Mouse (Mus musculus) T-helper 2 cell (primary cell): ENCODE measurements around the gene Atp1b2.
"Not testable (repeated sequence)": the region's sequence is repeated elsewhere in the genome, so short reads cannot be mapped to it uniquely, and the experiment has no call there.

Experiments
- in situ Hi-C: fragments of 300-600 bp; cut with MboI, MseI; formaldehyde crosslinking; loops from one replicate; pipeline ENCODE4 v1.15.1; 2025; ENCODE audit warnings: high pct_unique_total_duplicates

Atp1b2 gene

GRCm38 (mm10) chr11:69605726-69606490 is at the start of gene Atp1b2:
TSS of gene Atp1b2 (minus strand) at chr11:69605942.
- in situ Hi-C loops, result no loop called here

- in situ Hi-C loops, result no loop called here
Measured at GRCm38 (mm10) chr11:69654760-69655159, 49.0 kb upstream of the Atp1b2 start.

- in situ Hi-C loops, result no loop called here
Measured at GRCm38 (mm10) chr11:69653399-69653798, 47.7 kb upstream of the Atp1b2 start.

GRCm38 (mm10) chr11:69645860-69646259 is 40.1 kb upstream of the Atp1b2 start:
- in situ Hi-C loops, result no loop called here

GRCm38 (mm10) chr11:69635471-69635870 is 29.7 kb upstream of the Atp1b2 start:
- in situ Hi-C loops, result no loop called here

- in situ Hi-C loops, result no loop called here
Measured at GRCm38 (mm10) chr11:69633128-69633866, 27.6 kb upstream of the Atp1b2 start.

- in situ Hi-C loops, result no loop called here
Measured at GRCm38 (mm10) chr11:69632284-69633089, 26.7 kb upstream of the Atp1b2 start, which contains the start of gene Fxr2. TSS of gene Fxr2 (plus strand) at chr11:69632990.

- in situ Hi-C loops, result no loop called here
Measured at GRCm38 (mm10) chr11:69629802-69630201, 24.1 kb upstream of the Atp1b2 start.

- in situ Hi-C loops, result no loop called here
Measured at GRCm38 (mm10) chr11:69628286-69628685, 22.5 kb upstream of the Atp1b2 start.

GRCm38 (mm10) chr11:69624339-69624738 is 18.6 kb upstream of the Atp1b2 start:
- in situ Hi-C loops, result not testable (repeated sequence)

GRCm38 (mm10) chr11:69623006-69623405 is 17.3 kb upstream of the Atp1b2 start:
- in situ Hi-C loops, result no loop called here

- in situ Hi-C loops, result no loop called here
Measured at GRCm38 (mm10) chr11:69622406-69622805, 16.7 kb upstream of the Atp1b2 start.

- in situ Hi-C loops, result no loop called here
Measured at GRCm38 (mm10) chr11:69621571-69622268, 16.0 kb upstream of the Atp1b2 start, which contains the start of gene Sat2. TSS of gene Sat2 (plus strand) at chr11:69622024.

- in situ Hi-C loops, result no loop called here
Measured at GRCm38 (mm10) chr11:69620394-69621081, 14.8 kb upstream of the Atp1b2 start.

GRCm38 (mm10) chr11:69617805-69618204 is 12.1 kb upstream of the Atp1b2 start, which contains the start of gene Shbg:
TSS of gene Shbg (minus strand) at chr11:69617905.
- in situ Hi-C loops, result no loop called here

- in situ Hi-C loops, result no loop called here
Measured at GRCm38 (mm10) chr11:69616781-69617180, 11.0 kb upstream of the Atp1b2 start.

GRCm38 (mm10) chr11:69614257-69614588 is 8.5 kb upstream of the Atp1b2 start:
- in situ Hi-C loops, result not testable (repeated sequence)

- in situ Hi-C loops, result no loop called here
Measured at GRCm38 (mm10) chr11:69613553-69614256, 8.0 kb upstream of the Atp1b2 start.

- in situ Hi-C loops, result no loop called here
Measured at GRCm38 (mm10) chr11:69610899-69611298, 5.2 kb upstream of the Atp1b2 start.

GRCm38 (mm10) chr11:69609416-69609815 is 3.7 kb upstream of the Atp1b2 start:
- in situ Hi-C loops, result no loop called here
